Mouse (Mus musculus): ENCODE measurements at regions not wholly inside any gene's neighbourhood (a gene's known extent, or its start where the extent isn't known, plus 50 kb on each side); places are given as distances from the start of the nearest gene placed in this dataset.
"Not testable (repeated sequence)": the region's sequence is repeated elsewhere in the genome, so short reads cannot be mapped to it uniquely, and the experiment has no call there.

DNA sequence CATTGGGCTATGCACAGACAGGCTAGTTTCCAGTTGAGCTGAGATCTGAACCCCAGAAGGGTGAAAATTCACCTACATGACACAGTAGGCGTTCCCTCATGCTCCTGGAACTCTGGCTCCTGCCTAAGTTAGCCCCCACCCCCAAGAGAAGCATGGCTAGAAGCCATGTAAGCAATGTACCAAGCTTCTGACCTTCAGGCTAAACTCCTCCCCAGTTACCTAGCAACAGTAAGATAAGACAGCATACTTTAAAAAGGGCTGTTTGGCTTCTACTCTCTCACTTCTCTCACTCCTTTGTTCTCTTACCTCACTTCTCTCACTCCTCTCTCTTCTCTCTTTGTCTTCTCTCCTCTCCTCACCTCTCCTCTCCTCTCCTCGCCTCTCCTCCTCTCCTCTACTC, 629.7 kb upstream of the Prmt6 start:
- DNase-seq = not testable (repeated sequence)

- no peak for DNase-seq
These were observed 615.2 kb upstream of the Prmt6 start for GRCm38 (mm10) chr3:110865989-110866388.

GRCm38 (mm10) chr3:110847222-110847621, 596.4 kb upstream of the Prmt6 start:
- no peak for DNase-seq

GRCm38 (mm10) chr3:110820709-110821401, 570.1 kb upstream of the Prmt6 start:
- DNase-seq = no peak

DNA sequence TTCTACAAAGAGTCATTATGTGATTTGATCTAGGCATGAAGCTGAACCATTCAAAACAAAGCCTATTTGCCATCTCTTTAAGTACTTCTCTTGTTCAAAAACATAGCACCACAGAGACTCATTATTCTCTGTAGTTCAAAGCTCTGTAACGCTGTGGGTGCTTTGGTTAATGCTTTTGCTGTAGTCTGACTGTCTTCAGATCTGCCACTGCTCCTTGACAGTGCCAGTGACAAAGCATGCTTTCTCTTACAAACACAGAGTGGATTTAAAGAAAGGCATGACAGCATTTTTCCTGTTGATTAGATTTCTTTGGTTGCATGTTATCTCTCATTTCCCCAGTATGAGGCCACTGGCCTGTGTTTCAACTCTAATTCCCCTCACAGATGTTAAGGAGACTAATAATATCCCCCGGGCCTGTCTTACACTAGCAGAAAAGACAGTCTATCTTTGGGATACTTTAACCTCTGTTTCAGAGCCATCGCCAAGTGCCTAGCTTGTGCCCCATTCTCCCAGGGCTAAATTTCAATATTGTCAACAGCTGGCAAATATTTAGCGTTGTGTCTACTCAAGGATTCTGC, 538.3 kb upstream of the Prmt6 start:
- DNase-seq = no peak

DNA sequence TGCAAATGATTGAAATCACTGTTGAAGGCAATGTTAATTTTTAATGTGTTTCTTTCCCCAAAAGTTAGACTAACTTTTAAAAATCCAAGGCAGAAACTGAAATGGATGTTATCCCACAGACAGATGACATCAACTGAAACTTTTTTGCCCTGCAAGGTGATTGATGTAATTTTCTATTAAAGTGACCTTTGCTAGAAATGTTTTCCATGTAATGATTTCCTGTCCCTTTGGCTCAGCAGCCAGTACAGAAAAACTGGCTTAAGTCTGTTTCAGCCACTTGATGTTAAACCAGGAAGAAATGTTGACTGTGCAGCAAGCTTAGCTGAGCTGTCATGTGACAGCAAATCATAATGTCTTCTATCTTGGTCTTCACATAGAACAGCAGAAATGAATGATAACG, 504.5 kb upstream of the Prmt6 start:
- DNase-seq = no peak

- DNase-seq = no peak
These were observed 495.5 kb upstream of the Prmt6 start for GRCm38 (mm10) chr3:110746273-110746672.

DNA sequence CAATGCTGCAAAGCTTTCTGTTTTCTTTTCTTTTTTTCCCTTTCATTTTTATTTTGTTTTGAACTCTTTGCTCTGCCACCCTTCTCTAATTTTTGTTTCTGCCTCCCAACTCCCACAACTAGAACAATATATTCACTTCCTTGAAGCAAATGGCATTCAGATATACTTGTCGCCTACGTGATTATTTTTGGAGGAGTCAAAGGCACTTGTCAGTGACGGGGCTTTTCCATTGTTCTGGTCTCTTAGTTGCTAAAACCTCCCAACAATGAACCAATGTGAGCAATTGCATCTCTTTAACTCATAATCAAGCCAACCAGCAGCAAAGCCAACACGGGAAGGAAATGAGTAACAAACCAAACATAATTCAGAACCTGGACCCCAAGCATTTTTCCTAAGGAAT, 449.3 kb upstream of the Prmt6 start:
- DNase-seq = no peak

GRCm38 (mm10) chr3:110667525-110668005, 416.8 kb upstream of the Prmt6 start:
- DNase-seq = no peak

- no peak for DNase-seq
These were observed 416.2 kb upstream of the Prmt6 start for GRCm38 (mm10) chr3:110666992-110667391.

GRCm38 (mm10) chr3:110657495-110658105, 406.8 kb upstream of the Prmt6 start:
- no peak for DNase-seq

DNA sequence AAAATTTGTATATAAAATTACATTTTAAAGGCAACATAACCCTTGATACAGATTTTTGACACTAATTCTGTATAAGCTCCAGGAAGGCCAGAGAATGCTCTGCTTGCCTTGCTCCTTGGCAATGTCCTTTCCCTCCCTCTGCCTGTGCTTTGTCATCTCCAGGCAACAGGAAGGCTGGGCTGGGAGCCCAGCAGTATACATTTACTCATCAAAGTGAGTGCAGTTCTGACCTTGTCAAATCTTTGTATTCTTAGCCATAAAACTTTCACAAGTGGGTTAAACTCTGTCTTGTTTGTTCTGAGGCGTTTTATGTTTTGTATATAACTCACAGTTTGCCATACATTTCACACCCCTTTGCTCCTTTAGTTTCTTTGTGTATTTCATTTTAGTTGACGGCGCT, 375.5 kb upstream of the Prmt6 start:
- no peak for DNase-seq

GRCm38 (mm10) chr3:110599175-110599853, 348.5 kb upstream of the Prmt6 start:
- peak; percentile 6 for DNase-seq

DNA sequence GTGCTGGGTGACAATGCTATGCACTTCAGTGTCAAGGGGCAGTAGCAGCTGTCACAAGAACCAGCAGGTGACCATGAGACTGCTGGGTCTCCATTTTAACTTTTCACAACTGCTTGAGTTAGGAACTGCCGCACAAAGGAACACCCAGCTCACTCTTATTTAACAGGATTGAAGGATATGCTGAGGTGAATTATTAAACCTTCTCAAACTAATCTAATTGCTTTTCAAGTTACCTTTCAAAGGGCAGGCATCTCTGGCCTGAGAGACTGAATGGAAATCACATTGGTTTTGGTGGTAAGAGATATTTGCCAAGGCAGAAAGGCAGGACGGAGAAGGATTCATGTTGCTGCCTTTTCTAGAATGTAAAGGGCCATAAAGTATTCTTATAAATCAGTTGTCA, 332.0 kb upstream of the Prmt6 start:
- DNase-seq = peak; percentile 9

GRCm38 (mm10) chr3:110579261-110579660, 328.5 kb upstream of the Prmt6 start:
- DNase-seq = peak; percentile 17

DNA sequence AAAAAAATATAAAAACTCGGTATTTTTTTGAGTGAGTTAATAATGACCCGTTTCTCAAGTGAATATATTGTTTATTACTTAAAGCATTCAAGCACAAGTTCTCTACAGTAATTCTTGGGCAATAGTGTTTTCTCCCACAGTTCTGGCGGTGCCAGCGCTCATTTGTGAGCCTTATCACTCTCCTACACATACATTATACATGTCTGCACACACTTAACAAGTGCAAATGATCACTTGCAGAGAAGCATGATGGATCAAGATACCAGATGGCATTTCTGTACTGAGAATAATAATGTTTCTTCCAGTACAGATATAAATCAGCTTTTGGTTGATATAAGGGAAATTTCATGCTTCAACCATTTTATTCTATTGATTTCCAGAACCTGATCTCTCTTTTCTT, 316.4 kb upstream of the Prmt6 start:
- no peak for DNase-seq

- no peak for DNase-seq
These were observed 296.5 kb upstream of the Prmt6 start for GRCm38 (mm10) chr3:110547326-110547725.

- no peak for DNase-seq
These were observed 287.5 kb upstream of the Prmt6 start for GRCm38 (mm10) chr3:110538275-110538674.
